Mouse (Mus musculus) gastrocnemius, adult 8-10 months (tissue): ENCODE measurements at regions not wholly inside any gene's neighbourhood (a gene's known extent, or its start where the extent isn't known, plus 50 kb on each side); places are given as distances from the start of the nearest gene placed in this dataset. TPM values are rescaled to one million over a fixed set of nuclear protein-coding genes. Genes with fewer than 3 reads are reported as not detected.

Experiments
- DNase-seq, 2 experiments: peaks; one replicate each; pipeline ENCODE4 v3.0.0; 2022; ENCODE audit warnings: low spot score in 2 of 2
- microRNA-seq: library from miRNA; unstranded; fragments of <30 nt; microRNA quantifications from one replicate; pipeline ENCODE4 v1.2.0, GENCODE M21; 2022

DNA sequence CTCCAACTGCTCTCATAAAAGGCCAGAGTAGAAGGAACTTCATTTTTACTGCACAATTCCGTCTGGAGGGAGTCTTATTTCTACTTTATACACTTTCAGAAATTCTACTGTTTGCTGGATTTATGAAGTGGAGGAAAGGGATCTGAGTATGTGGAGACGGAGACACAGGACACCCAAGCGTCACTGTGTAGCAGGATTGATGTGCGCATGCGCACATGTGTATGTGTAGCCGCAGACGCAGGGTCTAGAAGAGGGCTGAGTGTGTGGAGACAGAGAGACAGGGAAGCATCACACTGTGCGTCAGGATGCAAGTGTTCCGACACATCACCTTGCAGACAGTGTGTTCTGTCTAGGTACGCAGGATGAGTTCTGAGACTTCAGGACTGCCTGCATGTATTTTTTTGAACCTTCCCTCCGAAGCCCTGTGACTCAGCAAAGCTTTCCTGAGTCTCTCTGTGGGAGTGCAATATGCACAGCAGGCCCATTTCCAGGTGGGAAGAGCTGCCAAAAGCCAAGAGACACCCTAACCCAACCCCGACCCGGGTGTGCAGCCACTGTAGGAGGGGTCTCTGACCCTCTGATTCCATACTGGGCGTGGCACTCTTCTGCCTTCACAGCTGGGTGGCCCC is 67.1 kb upstream of the Fam19a5 start:
- DNase-seq, result no peak

DNA sequence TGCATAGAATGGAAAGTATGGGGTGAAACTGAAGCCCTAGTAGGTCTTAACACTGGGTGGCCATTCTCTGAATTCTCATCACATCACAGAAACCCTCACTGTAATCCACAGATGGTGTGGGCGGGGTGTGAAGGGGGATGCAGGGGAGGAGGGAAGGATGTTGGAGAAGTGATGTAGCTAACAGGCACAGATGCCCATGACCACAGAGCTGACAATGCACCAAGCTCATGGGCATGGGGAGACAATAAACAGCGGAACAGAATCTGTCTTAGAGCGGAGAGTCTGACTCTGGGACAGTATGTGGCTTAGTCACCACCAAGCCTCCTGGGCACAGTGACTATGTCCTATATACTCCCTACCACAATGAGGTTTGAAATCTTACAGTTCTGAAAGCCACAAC is 63.3 kb upstream of the Fam19a5 start:
- DNase-seq, result no peak

Small RNAs in the stretch of these regions (microRNA-seq; reads per million reads assigned to microRNA genes)
- not detected for gene Gm23416
